Mouse (Mus musculus) urinary bladder, adult 18-20 months (tissue): ENCODE measurements around the gene Rabgap1l.

ENCODE experiments used
- DNase-seq, 2 experiments: peaks; one replicate each; pipeline ENCODE4 v3.0.0; 2022; ENCODE audit warnings: low spot score in 2 of 2, mixed read lengths in 2 of 2

Gene Rabgap1l

DNA sequence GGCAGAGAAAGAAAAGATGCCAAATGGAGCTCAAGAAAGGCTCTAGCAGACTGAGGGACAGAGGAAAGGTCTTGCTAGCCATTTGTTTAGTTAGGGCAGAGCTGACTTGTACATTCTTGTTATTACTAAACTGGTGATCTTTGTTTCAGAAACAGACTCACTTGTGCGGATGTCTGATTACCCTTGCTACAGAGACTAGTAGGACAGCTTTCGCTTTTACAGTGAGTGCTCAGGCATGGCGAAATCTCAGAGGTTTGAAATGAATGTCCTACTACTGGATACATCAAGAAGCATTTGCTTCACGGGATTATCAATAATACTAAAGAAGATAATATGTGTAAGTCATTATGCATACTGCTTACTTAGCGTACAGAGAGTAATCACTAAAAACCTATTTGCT is 548.3 kb downstream of the Rabgap1l start:
- no peak for DNase-seq

DNA sequence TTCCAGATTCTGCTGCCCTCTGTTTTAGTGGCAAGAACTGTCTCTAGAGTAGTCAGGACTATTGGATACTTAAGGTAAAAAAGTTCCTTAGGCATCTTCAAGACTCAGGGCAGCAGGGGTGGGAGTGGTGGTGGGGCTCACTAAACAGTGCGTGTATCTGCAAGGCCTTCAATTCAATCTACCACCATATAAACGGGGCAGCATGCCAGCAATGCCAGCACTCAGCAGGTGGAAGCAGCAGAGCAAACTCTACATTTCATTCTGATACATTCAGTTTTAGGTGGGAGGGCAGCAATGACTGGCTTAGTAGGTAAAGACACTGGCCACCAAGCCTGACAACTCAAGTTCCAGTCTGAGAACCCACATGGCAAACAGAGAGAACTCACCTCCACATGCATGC is 552.9 kb downstream of the Rabgap1l start:
- DNase-seq: no peak

DNA sequence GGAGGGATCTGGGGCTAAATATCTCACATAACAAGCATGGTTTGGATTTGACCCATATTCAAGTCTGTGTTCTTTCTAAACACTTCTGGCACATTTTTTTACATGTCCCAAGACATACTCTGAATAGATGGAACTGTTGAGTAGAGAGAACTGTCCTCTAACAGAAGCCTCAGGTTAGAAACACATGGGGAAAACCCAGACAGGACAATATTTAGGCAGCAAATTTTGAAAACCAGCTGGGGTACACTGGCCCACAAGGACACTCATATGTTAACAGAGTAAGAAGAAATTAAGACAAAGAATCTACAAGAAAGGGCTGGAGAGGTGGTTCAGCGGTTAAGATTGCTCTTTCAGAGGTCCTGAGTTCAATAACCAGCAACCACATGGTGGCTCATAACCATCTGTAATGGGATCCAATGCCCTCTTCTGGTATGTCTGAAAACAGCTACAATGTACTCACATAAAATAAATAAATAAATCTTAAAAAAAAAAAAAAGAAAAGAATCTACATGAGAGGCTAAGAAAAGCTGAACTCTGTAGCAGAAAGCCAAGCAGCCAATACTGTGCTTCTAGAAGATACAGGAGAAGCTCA is 554.1 kb downstream of the Rabgap1l start:
- DNase-seq: no peak

DNA sequence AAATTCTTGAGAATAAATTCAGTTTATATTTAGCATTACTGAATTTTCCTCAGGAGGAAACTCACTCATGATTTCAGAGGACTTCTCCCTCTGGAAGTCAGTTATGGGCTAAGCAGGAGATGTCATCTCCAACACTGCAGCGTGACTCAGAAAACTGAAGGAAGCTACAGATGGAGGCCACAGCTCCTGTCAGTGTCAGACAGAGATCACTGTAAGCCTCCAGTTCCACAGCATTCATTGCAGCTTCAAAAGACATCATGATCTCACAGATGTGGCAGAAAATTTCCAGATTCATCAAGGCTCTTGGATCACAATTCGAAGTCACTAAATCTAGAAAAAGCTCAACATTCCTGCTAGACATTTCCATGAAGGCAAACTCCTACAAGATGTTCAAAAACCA is 555.0 kb downstream of the Rabgap1l start:
- DNase-seq: no peak

DNA sequence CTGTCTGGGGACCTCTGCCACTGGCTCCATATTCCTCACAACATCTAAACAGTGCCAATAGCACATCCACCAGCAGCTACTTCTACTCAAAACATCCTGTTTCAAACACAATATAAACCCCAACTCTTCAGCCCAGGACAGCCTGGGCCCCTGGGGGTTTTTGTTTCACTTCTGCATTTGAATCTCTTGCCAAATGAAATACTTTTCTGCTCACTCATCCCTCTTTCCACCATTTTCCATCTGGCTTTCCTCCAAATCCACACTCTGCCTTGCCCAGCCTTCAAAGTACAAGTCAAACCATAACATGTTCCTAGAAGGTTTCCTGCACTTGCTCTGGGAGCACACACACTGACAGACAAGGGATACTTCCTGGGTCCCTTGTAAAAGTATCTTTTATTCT is 559.1 kb downstream of the Rabgap1l start:
- DNase-seq: no peak

DNA sequence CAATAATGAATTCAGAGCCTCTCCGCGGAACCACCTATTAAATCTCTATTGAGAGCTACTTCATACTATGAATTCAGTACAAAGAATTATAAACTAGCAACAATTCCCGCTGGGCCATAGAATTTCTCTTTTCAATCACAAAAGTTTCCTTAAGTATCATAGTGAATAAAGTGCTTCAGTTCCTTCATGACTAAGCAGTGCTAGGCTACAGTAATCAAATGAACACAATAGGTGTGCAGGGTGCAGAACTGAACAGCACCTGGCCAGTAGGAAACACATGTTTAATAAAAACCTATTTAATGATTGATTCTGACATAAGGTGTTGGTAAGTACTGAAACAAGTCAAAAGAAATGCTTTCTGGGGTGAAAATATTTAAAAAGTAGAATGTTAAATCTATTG is 560.9 kb downstream of the Rabgap1l start:
- DNase-seq: no peak

DNA sequence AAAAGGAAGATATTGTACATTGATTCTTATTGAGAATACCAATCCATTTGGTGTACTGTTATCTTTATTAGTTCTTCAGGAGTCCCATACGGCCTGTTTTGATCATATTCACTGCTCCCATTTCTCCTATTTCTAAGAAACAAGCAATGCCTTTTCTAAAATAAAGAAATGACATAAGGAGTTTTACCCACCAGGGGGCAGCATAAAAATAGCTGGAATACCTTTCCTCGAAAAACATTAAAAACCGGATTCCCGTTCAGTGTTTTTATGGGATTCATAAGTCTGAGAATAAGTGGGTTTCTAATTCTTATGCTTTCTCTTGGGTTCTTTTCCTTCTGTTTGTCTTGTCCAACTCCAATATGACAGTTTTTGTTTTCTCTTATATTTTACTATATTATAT is 562.0 kb downstream of the Rabgap1l start:
- no peak for DNase-seq

DNA sequence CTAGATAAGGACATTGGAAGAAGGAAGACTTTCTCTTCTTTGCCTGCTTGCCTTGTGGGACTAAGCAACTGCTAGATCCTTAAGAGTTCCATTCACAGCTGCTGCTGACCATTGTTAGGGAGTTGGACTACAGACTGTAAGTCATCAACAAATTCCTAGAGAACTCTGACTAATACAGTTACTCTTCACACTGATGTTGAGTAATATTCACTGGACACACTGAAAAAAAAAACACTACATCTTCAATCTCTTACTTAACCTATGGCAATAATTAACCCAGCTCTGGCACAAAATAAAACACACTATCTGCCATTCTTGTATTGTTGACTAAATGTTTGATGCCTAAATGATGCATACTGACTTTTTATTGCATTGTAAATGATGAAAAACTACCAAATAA is 565.2 kb downstream of the Rabgap1l start:
- DNase-seq: no peak

DNA sequence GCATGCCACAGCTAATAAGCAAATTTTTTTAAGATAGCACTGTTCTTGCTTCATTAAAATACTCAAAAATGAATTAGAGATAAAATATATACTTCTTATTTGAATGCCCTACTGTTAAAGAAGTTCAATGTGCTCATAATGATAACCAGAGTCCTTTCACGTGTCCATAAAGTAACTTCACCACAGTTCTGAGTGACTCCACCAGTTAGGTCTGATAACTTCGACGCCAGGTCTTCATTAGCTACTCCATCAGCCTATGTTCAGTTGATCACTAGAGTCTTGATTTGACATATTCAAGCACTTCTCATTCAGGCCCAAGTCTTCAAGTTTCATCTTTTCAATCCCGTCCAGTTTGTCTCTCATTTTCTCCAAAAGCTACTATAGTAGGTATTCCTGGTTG is 565.8 kb downstream of the Rabgap1l start:
- no peak for DNase-seq

DNA sequence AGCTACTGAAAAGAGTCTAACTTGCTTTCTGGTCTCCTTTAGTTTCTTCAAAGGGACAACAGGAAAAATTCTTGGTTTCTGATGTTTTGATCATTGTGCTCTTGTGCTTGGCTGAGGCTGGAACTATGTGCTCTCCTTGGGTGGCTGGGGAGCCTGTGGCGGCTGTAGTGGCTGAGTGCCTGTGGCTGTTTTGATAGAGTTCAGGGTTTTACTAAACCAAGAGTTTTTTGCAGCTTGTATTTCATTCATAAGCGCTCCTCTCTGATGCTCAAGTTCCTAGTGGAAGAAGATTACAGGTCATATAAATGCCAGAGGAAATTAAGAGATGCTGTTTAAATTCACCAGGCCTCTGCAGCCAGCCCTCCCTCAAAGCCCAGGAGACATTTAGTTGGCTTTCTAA is 568.9 kb downstream of the Rabgap1l start:
- no peak for DNase-seq

DNA sequence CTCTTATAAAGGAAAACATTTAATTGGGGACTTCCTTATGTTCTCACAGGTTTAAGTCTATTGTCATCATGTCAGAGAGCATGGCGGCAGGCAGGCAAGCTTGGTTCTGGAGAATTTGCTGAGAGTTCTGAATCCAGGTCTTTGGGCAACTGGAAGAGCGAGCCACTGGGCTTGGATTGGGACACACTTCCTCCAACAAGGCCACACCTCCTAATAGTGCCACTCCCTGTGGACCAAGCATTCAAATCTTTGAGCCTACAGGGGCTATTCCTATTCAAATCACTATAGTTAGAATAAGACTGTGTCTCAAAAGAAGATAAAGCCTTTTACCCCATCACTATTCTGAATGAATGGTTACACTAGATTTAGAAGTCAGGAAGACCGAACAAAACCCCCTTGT is 575.1 kb downstream of the Rabgap1l start:
- no peak for DNase-seq

DNA sequence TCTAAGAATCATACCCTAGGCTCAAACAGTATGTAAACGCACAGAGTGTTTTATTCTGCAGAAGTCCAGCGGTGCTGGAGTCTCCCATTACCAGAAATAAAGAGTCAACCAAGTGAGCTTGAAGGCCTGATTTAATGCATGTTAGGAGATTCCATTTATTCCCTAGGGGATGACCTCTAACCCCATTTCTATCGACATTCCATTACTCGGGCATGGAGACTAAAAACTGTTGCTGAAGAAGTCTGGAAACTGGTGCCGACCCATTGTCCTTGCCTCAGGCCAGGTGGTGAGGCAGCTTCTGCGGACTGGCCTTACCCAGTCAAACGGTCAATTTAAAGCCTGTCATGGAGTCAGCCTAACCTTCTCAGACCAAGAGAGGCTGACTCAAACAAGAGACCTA is 578.8 kb downstream of the Rabgap1l start:
- no peak for DNase-seq

DNA sequence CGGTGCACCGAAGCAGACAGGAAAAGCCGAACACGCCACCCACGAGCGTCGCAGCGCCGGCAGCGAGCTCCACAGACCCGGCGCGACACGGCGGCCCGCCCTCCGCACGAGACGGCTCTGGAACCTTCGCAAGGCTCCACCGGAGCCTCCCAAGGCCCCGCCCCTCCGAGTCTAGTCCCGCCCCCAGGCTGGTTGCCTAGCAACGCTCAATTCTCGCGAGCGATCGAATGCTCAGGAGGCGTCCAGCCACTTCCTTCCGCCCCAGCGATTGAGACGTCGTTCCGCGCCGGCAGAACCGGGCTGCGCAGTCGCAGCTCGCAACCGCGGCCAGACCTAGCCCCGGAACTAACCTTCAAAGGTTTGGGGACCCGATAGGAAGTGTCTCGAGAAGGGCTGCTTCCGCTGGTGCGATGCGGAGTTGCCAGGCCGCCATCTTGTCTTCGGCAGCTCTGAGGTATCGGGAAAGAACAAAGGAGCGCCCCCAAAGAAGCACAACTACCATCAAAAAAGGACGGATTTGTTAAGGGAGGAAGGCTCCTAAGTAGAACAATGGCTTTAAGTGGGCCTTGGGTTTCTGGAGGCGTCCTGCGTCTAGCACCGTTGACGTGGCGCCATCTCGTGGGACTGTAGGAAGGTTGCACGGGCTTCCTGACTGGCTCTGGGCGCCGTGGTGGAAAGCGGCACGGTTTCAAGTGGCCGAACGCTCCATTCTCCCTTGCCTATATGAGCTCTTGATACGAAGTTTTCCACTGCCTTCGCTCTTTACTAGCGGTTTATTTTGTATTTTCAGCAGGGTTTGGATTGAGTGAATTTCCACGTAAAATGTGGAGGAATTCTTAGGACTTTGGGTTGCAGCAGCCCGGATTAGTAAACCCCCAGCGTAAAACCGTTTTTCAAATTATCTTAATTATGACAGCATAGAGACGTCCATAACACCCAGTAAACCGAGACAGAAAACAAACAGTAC is 580.0 kb downstream of the Rabgap1l start, which contains the start of gene Cacybp:
TSS of gene Cacybp (minus strand) at position 173 of the 967 bp plus-strand sequence.
- peak; percentile 100 for DNase-seq

DNA sequence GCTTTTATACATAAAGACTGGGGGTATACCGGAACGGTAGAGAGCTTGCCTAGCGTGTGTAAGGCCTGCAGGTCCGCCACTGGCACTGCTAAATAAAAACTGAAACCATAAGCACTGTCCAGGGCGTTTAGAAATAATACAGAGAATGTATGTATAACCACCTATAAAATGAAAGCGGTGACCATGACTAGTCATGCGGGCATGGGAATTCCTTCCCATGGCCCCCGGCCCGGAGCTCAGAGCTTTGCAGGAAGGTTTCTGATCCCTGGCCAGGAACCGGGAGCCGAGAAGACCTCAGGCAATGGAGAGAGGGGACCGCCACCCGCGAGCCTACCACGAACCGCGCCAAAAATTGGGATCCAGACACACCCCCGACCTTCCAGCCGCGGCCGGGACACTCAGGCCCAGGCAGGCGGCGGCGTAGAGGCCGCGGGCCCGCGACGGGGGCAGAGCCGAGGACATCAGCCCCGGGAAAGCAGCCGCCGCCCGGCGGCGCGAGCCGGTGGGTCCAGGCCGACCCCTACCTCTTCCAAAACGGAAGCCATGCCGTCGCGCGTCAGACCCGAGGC is 580.8 kb downstream of the Rabgap1l start:
- DNase-seq: peak in 1 of 2 experiments; percentile 16

DNA sequence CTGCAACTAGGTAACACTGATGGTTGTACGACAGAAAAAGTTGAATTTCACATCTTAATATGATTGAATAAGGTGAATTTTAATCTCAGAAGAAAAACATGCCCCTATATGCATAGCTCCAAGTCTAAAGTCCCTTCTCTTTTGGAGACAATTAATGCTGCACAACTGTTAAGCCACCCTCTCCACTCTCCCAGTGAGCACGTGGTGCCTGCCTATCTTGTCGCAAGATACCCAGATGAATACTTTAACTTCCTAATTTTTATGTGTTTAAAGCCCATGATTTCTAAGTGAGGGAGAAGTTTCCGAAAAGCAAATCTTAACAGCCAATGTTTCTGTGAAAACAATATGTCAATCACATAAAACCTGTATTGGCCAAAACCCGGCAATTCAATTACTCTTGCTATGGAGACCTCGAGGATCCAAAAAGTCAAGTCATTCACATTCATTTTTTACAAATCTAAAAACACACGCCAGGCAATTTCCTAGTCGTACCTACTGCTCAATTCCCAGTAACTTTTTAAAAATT is 581.4 kb downstream of the Rabgap1l start:
- no peak for DNase-seq

DNA sequence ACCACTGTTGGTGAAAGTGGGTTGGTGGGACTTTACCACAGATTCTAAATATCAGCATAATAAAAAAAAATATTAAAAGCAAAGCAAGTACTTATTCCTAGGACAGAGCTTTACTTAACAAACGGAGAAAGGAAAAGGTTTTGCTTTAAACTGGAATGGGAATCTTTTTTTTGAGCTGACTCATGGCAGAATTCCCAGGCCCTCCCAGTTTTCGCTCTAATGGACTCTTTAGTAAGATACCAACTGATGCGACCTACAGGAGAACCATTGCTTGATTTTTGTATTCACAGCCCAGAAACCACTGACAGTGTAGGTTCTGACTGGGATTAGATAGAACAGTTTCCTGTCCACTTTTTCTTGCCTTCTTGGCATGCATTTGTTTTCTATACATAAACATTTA is 582.4 kb downstream of the Rabgap1l start:
- DNase-seq: no peak

DNA sequence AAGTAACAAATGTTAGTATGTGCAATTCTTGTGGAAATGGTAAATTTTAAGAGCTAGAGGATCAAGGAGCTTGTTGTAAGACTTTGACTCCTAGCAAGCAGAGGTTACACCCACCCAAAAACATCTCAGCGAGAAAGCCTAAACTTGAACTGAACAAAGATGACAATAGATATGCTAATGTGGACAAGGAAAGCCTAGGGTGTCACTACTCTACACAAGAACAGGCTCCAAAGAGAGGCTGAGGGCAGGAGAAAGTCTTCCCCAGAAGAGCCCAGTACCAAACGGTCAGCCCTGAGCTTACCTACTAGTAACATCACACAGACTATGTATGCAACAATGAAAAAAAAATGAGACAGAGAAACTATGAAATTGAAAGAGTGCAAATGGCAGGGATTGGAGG is 583.2 kb downstream of the Rabgap1l start:
- no peak for DNase-seq

DNA sequence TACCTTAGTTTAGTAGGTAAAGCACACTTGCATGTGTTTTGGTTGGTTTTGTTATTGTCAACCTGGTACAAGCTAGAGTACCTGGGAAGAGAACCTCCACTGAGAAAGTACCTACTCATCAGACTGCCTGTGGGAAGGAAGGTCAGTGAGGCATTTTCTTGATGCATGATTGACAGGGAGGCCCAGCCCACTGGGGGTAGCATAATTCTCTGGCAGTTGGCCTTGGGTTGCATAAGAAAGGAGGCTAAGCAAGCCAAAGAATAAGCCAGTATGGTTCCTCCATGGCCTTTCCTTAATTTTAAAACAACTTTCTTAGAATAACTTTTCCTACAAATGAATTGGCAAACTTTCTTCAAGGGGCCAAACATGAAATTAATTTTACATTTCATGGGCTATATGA is 587.5 kb downstream of the Rabgap1l start:
- no peak for DNase-seq

DNA sequence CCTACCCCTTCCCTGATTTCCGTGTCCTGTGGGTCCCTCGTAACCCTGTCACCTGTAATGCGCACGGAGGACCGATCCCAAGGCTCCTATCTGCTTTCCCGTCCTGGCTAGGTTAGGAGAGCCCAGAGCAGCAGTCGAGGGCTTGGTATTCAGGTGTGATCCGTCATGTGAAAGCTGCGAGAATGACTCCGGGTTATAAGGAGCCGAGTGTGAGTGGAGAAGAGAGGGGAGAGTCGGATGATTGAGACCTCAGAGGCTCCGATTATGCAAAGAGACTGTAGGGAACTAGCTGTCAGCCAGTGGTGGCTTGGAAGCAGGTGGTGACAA is 597.7 kb downstream of the Rabgap1l start:
- no peak for DNase-seq

DNA sequence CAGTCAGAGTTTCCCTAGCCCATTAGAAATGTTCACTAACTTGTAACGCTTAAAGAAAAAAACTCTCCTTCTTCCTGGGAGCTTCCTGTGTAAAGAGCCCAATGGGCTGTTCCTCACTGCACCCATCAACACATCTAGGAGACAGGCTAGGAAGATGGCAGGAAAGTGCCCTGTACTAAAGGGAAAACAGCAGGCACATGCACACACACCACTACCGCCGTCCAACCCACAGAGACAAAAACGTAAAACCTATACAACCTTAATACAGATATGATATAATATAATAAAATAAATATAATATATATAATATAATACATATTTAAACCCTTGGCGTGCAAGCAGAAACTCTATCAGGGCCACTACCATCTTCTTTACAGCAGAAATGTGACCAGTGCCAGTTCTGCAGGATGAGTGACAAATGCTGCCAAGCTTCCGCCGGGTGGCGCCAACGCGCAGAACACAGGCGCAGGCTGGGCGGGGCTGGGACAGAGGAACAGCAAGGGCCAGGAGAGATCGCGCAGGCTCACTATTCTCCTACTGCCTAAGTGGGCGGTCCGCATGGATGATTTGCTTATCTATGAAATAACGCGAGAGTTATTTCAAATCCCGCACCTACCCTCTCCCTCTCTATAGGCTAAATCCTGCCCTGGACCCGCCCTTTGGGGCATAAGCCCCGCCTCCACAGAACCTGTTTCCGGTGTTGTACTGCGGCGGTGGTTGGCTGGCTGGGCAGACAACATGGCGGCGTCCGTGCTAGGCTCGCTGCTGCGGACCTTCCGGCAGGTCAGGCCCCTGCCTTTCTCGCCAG is 598.3 kb downstream of the Rabgap1l start, which contains the start of gene Mrps14:
TSS of gene Mrps14 (plus strand) at position 687 of the 808 bp plus-strand sequence.
- peak; percentile 98 for DNase-seq

DNA sequence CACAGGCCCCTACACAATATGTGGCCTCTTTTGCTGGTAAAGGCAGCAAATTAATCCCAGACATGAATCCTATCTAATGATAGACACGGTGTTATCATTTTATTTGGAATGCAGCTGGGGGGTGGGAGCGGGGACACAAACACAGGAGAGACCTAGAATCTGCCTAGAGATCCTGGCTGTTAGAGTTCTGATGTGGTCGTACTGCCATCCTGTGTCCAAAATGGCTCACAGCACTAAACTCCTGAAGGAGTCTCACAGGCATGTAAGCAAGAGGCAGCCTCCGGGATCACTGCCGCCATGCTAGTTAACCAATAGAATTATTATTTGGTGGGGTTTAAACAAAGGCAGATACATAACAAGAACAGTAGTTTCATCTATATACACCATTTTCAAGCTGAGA is 608.5 kb downstream of the Rabgap1l start:
- peak in 1 of 2 experiments; percentile 5 for DNase-seq

DNA sequence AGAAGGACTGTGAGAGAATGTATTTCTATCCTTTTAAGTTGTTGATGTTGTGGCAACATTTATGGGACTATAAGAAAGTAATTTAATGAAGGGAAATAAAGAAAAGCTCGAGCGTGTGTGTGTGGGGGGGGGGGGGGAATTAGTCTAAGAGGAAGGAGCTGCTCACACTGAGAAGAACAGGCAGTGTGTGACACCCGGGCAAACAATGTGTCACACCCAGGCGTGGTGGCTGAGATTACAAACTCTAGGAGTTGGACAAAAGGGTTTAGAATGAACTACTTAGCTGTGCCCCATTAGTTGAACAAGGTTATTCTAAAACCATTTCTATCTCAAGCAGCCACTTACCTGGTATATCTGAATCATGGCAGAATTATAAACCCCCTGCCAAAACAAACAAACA is 611.8 kb downstream of the Rabgap1l start:
- DNase-seq: no peak
